ENCODE assay signal across 9 mouse cellular contexts in genomic region chr7:63938066-63938913, GRCm38 (mm10). TPM values are rescaled to one million over a fixed set of nuclear protein-coding genes. Genes with fewer than 3 reads are reported as not detected.
DNase-seq lines count a peak whose midpoint lies in the region; ATAC-seq and TF ChIP-seq lines count a peak whose summit lies in the region.
"Had no signal": no experiment of that assay in that cellular context is flagged by ENCODE, and none has a peak within 500 bp of the region (broad histone marks: within the 10 kb centered on the region; RNA-seq: fewer than 3 reads in every experiment).

No protein-coding gene starts in this region.

- peaks cover 36% of the 10 kb centered on the region for H3K79me2 ChIP-seq in myocyte (ENCODE audit: control insufficient read depth, insufficient read depth)

- no peaks in the 10 kb centered on the region for H3K36me3 ChIP-seq in forebrain, postnatal 0 days (ENCODE audit: insufficient read depth)
- H3K36me3 ChIP-seq in limb, embryonic 11.5 days (ENCODE audit: control insufficient read depth, insufficient read depth, low read length), result no peaks in the 10 kb centered on the region
- no peaks in the 10 kb centered on the region for H3K36me3 ChIP-seq in myocyte (ENCODE audit: control insufficient read depth, insufficient read depth)

- peak; percentile 94 for TF ChIP-seq POLR2A in myocyte (IDR thresholded peaks at IDR 0.05; ENCODE audit: insufficient read length, low read depth)

- DNase-seq in cerebellum, adult 11 months, result peak; percentile 69
- DNase-seq in cerebellum, adult 9-10 months, result no peak
- DNase-seq in retina, postnatal 7 days (ENCODE audit: low read depth, low spot score), result peak; percentile 27
- DNase-seq in retina, embryonic 14.5 days (ENCODE audit: low spot score), result no peak
- DNase-seq in forebrain, postnatal 0 days, result no peak
- DNase-seq in limb, embryonic 11.5 days (ENCODE audit: low spot score), result no peak
- no peak for DNase-seq in adipocyte (ENCODE audit: low spot score)

- TF ChIP-seq CTCF in forebrain, postnatal 0 days (IDR thresholded peaks at IDR 0.05; ENCODE audit: low read depth), result peak; percentile 24; the same call in 1 of the 2 replicates

- peak overlapping the region; percentile 91 for H3K9ac ChIP-seq in forebrain, postnatal 0 days
- H3K9ac ChIP-seq in limb, embryonic 11.5 days (ENCODE audit: low read length), result peak overlapping the region; percentile 75

- peak overlapping the region; percentile 92 for H3K27ac ChIP-seq in forebrain, postnatal 0 days (ENCODE audit: low read depth, low read length)
- peak overlapping the region; percentile 77 for H3K27ac ChIP-seq in limb, embryonic 11.5 days (replicated peaks; ENCODE audit: low read depth, low read length)

- peak overlapping the region; percentile 99 for H3K4me2 ChIP-seq in forebrain, postnatal 0 days (ENCODE audit: low read depth)
- H3K4me2 ChIP-seq in limb, embryonic 11.5 days (ENCODE audit: low read depth, severe bottlenecking), result peak overlapping the region; percentile 95
- peak overlapping the region; percentile 34 for H3K4me2 ChIP-seq in myocyte (ENCODE audit: low read depth)

- ATAC-seq in forebrain, postnatal 0 days, result peak; percentile 71
- peak; percentile 67 for ATAC-seq in limb, embryonic 11.5 days (ENCODE audit: insufficient number of reproducible peaks, low FRiP score, low TSS enrichment, low read depth)

- peak overlapping the region; percentile 99 for H3ac ChIP-seq in myocyte (ENCODE audit: control insufficient read depth, insufficient read length)

- H3K27me3 ChIP-seq in forebrain, postnatal 0 days (ENCODE audit: insufficient read depth, low read length), result no peaks in the 10 kb centered on the region
- H3K27me3 ChIP-seq in limb, embryonic 11.5 days (ENCODE audit: control insufficient read depth, insufficient read depth, low read length), result no peaks in the 10 kb centered on the region
- H3K27me3 ChIP-seq in myocyte (ENCODE audit: control insufficient read depth, insufficient read depth, insufficient read length), result no peaks in the 10 kb centered on the region

- H3K4me3 ChIP-seq in forebrain, postnatal 0 days (ENCODE audit: low read depth, low read length), result peak overlapping the region; percentile 93
- peak overlapping the region; percentile 67 for H3K4me3 ChIP-seq in limb, embryonic 11.5 days (ENCODE audit: low read depth, low read length)
- peak overlapping the region; percentile 88 for H3K4me3 ChIP-seq in myocyte

- peaks cover 28% of the 10 kb centered on the region for H3K4me1 ChIP-seq in forebrain, postnatal 0 days (ENCODE audit: insufficient read depth)
- peaks cover 4% of the 10 kb centered on the region; the same call in 1 of the 2 replicates for H3K4me1 ChIP-seq in limb, embryonic 11.5 days (ENCODE audit: control insufficient read depth, insufficient read depth, low read length)

- no peaks in the 10 kb centered on the region for H3K9me3 ChIP-seq in forebrain, postnatal 0 days (ENCODE audit: low read length)
- H3K9me3 ChIP-seq in limb, embryonic 11.5 days (ENCODE audit: control insufficient read depth, low read length), result no peaks in the 10 kb centered on the region

- WGBS in forebrain, postnatal 0 days, result 5% methylated on average over 110 of the region's 121 CpGs
- under 1% methylated on average over 97 of the region's 121 CpGs for WGBS in limb, embryonic 11.5 days

TF ChIP-seq in myocyte, 11 proteins besides CTCF, POLR2A, EP300 and RAD21:
- TF ChIP-seq REST (IDR thresholded peaks at IDR 0.05; ENCODE audit: insufficient read depth, insufficient read length) (peak; percentile 20), POLR2AphosphoS2 (IDR thresholded peaks at IDR 0.05; ENCODE audit: insufficient read length, low read depth) (peak; percentile 97), MYOG (IDR thresholded peaks at IDR 0.05; ENCODE audit: control insufficient read depth in 1 of 3, insufficient read depth in 1 of 3, insufficient read length in 2 of 3, low read depth in 2 of 3) (peak in 2 of 3 experiments; percentile 1), CEBPB (IDR thresholded peaks at IDR 0.05; ENCODE audit: insufficient read depth, poor library complexity, severe bottlenecking) (no peak)

RNA-seq across cellular contexts. Expression of gene Klf13, which starts 0.4 kb away (rescaled TPM):
- 25.5 and 32.0 TPM in 2 replicates for total RNA-seq in forebrain, postnatal 0 days (2014; rRNA removed)
- 24.8 and 32.0 TPM in 2 replicates for polyA plus RNA-seq in forebrain, postnatal 0 days (2015; fragmentation: Nextera tagmentation; extraction: Ambion mirVana)
- polyA plus RNA-seq in limb, embryonic 11.5 days (2014; fragmentation: Nextera tagmentation; extraction: Ambion mirVana), result 18.3 and 18.8 TPM in 2 replicates
- polyA plus RNA-seq in myocyte (2012; fragmentation: generic; extraction: Trizol), result 30.4 TPM

RNA-seq across cellular contexts. Expression of gene E030018B13Rik, which starts 21.6 kb away (rescaled TPM):
- not detected in 2 replicates for total RNA-seq in forebrain, postnatal 0 days (2014; rRNA removed)
- polyA plus RNA-seq in forebrain, postnatal 0 days (2015; fragmentation: Nextera tagmentation; extraction: Ambion mirVana), result not detected in 2 replicates
- not detected in 2 replicates for polyA plus RNA-seq in limb, embryonic 11.5 days (2014; fragmentation: Nextera tagmentation; extraction: Ambion mirVana)
- polyA plus RNA-seq in myocyte (2012; fragmentation: generic; extraction: Trizol), result 0.17 TPM
- total RNA-seq: heart, postnatal 36 days had no signal

Comparison
In these comparisons a context has a peak if more than half of its experiments do, and no peak if none do; other contexts are left out.
1. DNase-seq: peak in cerebellum, adult 11 months (single experiment) and retina, postnatal 7 days (single experiment); none in cerebellum, adult 9-10 months (single experiment), retina, embryonic 14.5 days (single experiment), forebrain, postnatal 0 days (single experiment), limb, embryonic 11.5 days (single experiment) and adipocyte (single experiment).
2. H3K4me2 ChIP-seq: peak in every context shown above with its lines; median percentile 99 in forebrain, postnatal 0 days; 95 in limb, embryonic 11.5 days; 34 in myocyte.
3. Peak in every context shown above with its lines, with median percentiles within 50 percentile points of each other: H3K4me3 ChIP-seq.